Mouse (Mus musculus) lung, embryonic 16.5 days (tissue): ENCODE data around the gene Senp3. TPM values are rescaled to one million over a fixed set of nuclear protein-coding genes. Genes with fewer than 3 reads are reported as not detected.

ENCODE experiments used
- ATAC-seq: fragments of 200-750 bp; cut with Nextera tagmentation; 2 replicates; pipeline ENCODE4 v1.8.0; 2017; ENCODE audit warnings: low read depth, mild to moderate bottlenecking, moderate library complexity
- H3K27ac ChIP-seq: fragments of 300-500 bp; sonication (generic); 2 replicates; pipeline ENCODE4 v1.5.1; 2014; ENCODE audit warnings: mild to moderate bottlenecking, control low read depth, low read length
- H3K27me3 ChIP-seq: fragments of 300-500 bp; sonication (generic); 2 replicates; pipeline ENCODE4 v1.6.1; 2014; ENCODE audit warnings: low read depth, low read length, mixed read lengths; ENCODE audit not compliant: control insufficient read depth, insufficient read depth
- H3K36me3 ChIP-seq: fragments of 300-500 bp; sonication (generic); 2 replicates; pipeline ENCODE4 v1.6.1; 2014; ENCODE audit warnings: low read length; ENCODE audit not compliant: control insufficient read depth, insufficient read depth
- H3K4me1 ChIP-seq: fragments of 300-500 bp; sonication (generic); replicated peaks from 2 replicates; pipeline ENCODE4 v1.6.1; 2014; ENCODE audit warnings: low read length, mixed read lengths; ENCODE audit not compliant: control insufficient read depth, insufficient read depth
- H3K4me2 ChIP-seq: fragments of 300-500 bp; sonication (generic); 2 replicates; pipeline ENCODE4 v1.6.1; 2014; ENCODE audit warnings: low read depth, low read length, control low read depth
- H3K4me3 ChIP-seq: fragments of 300-500 bp; sonication (generic); 2 replicates; pipeline ENCODE4 v1.5.1; 2014; ENCODE audit warnings: mild to moderate bottlenecking, low read length, control low read depth
- H3K9ac ChIP-seq: fragments of 300-500 bp; sonication (generic); 2 replicates; pipeline ENCODE4 v1.6.1; 2014; ENCODE audit warnings: low read length, control low read depth
- H3K9me3 ChIP-seq: fragments of 300-500 bp; sonication (generic); 2 replicates; pipeline ENCODE4 v1.6.1; 2016; ENCODE audit warnings: low read length; ENCODE audit not compliant: control insufficient read depth
- WGBS: fragments of 180-500 bp; shearing (Covaris S2); extraction: QIAGEN DNeasy Blood & Tissue Kit; methylation state at CpG from one replicate; pipeline ENCODE4 v1.1.7; 2014; 5-methylcytosine and 5-hydroxymethylcytosine counted together
- polyA plus RNA-seq: library from polyadenylated mRNA; unstranded; fragments of >200 nt; fragmentation: Nextera tagmentation; extraction: Ambion mirVana; gene quantifications from 2 replicates; pipeline ENCODE4 v1.2.1, GENCODE M21; 2015

Gene Senp3
- polyA plus RNA-seq, 1 experiment from 2014 or later, result 69.3 TPM

GRCm38 (mm10) chr11:69672211-69672706 is 9.6 kb downstream of the Senp3 start, which contains the start of gene Eif4a1:
Gene Eif4a1 (minus strand): TSS chr11:69672423.
- WGBS, result under 1% methylated on average over 36 of the region's 36 CpGs
- ATAC-seq, result peak; percentile 97

GRCm38 (mm10) chr11:69671726-69672124 is 10.2 kb downstream of the Senp3 start:
- peak overlapping the region; percentile 97 for H3K27ac ChIP-seq
- no peaks in the 10 kb centered on the region for H3K27me3 ChIP-seq
- H3K9ac ChIP-seq, result peak overlapping the region; percentile 90
- H3K4me1 ChIP-seq, result peaks cover 21% of the 10 kb centered on the region
- ATAC-seq, result peak; percentile 3; the same call in 1 of the 2 replicates
- H3K9me3 ChIP-seq, result no peaks in the 10 kb centered on the region
- no peak overlapping the region for H3K4me2 ChIP-seq
- peak overlapping the region; percentile 68 for H3K4me3 ChIP-seq
- peaks cover 49% of the 10 kb centered on the region for H3K36me3 ChIP-seq
- WGBS, result under 1% methylated on average over 43 of the region's 43 CpGs

More at GRCm38 (mm10) chr11:69672211-69672706, 9.6 kb downstream of the Senp3 start, which contains the start of gene Eif4a1:
- H3K9ac ChIP-seq, result peak within 1 kb of the TSS; percentile 90
- H3K36me3 ChIP-seq, result peaks cover 51% of the 10 kb centered on the region
- no peaks in the 10 kb centered on the region for H3K9me3 ChIP-seq
- H3K27ac ChIP-seq, result peak within 1 kb of the TSS; percentile 97
- H3K4me2 ChIP-seq, result peak within 1 kb of the TSS; percentile 93
- peaks cover 21% of the 10 kb centered on the region for H3K4me1 ChIP-seq
- peak within 1 kb of the TSS; percentile 68 for H3K4me3 ChIP-seq
- no peaks in the 10 kb centered on the region for H3K27me3 ChIP-seq

- H3K27ac ChIP-seq, result peak overlapping the region; percentile 97
- peaks cover 21% of the 10 kb centered on the region for H3K4me1 ChIP-seq
- H3K27me3 ChIP-seq, result no peaks in the 10 kb centered on the region
- peak; percentile 78 for ATAC-seq
- H3K36me3 ChIP-seq, result peaks cover 53% of the 10 kb centered on the region
- peak overlapping the region; percentile 93 for H3K4me2 ChIP-seq
- WGBS, result under 1% methylated on average over 50 of the region's 61 CpGs
- H3K9ac ChIP-seq, result peak overlapping the region; percentile 90
- no peaks in the 10 kb centered on the region for H3K9me3 ChIP-seq
- peak overlapping the region; percentile 68 for H3K4me3 ChIP-seq
Observed at GRCm38 (mm10) chr11:69670786-69671725, 10.8 kb downstream of the Senp3 start.

GRCm38 (mm10) chr11:69666665-69667005 is 15.2 kb downstream of the Senp3 start:
- no peaks in the 10 kb centered on the region for H3K27me3 ChIP-seq
- H3K27ac ChIP-seq, result no peak overlapping the region
- no peak overlapping the region for H3K4me2 ChIP-seq
- H3K4me3 ChIP-seq, result no peak overlapping the region
- no peak for ATAC-seq
- peaks cover 53% of the 10 kb centered on the region for H3K36me3 ChIP-seq
- 87% methylated on average over 3 of the region's 3 CpGs for WGBS
- peaks cover 23% of the 10 kb centered on the region for H3K4me1 ChIP-seq
- no peaks in the 10 kb centered on the region for H3K9me3 ChIP-seq
- H3K9ac ChIP-seq, result no peak overlapping the region

- WGBS, result 27% methylated on average over 7 of the region's 7 CpGs
- Histone ChIP-seq H3K4me2 (no peak within 1 kb of the TSS), H3K9ac (peak within 1 kb of the TSS; percentile 9; the same call in 1 of the 2 replicates), H3K36me3 (peaks cover 53% of the 10 kb centered on the region), H3K9me3 (no peaks in the 10 kb centered on the region), H3K4me3 (no peak within 1 kb of the TSS), H3K27me3 (no peaks in the 10 kb centered on the region), H3K4me1 (peaks cover 28% of the 10 kb centered on the region), H3K27ac (no peak within 1 kb of the TSS)
- ATAC-seq, result no peak
Observed at GRCm38 (mm10) chr11:69665961-69666664, 15.8 kb downstream of the Senp3 start, which contains the start of gene Cd68. Gene Cd68 (minus strand): TSS chr11:69666153.

DNA sequence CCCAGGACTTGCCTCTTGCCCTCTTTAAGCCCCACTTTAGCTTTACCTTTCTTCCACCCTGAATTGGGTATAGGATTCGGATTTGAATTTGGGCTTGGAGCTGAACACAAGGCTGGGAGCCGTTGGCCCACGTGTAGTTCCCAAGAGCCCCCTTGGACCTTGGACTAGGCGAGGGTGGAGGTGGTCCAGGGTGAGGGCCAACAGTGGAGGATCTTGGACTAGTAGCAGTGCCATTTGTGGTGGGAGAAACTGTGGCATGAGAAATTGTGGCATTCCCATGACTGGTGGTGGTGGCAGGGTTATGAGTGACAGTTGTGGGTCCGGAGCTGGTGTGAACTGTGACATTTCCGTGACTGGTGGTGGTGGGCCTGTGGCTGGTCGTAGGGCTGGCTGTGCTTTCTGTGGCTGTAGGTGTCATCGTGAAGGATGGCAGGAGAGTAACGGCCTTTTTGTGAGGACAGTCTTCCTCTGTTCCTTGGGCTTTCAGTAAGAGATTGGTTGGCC is 16.4 kb downstream of the Senp3 start:
- no peak overlapping the region for H3K9ac ChIP-seq
- H3K4me3 ChIP-seq, result no peak overlapping the region
- no peak for ATAC-seq
- H3K9me3 ChIP-seq, result no peaks in the 10 kb centered on the region
- H3K27ac ChIP-seq, result no peak overlapping the region
- H3K4me1 ChIP-seq, result peaks cover 28% of the 10 kb centered on the region
- H3K4me2 ChIP-seq, result no peak overlapping the region
- WGBS, result 57% methylated on average over 9 of the region's 9 CpGs
- no peaks in the 10 kb centered on the region for H3K27me3 ChIP-seq
- H3K36me3 ChIP-seq, result peaks cover 49% of the 10 kb centered on the region

GRCm38 (mm10) chr11:69664841-69665240 is 17.0 kb downstream of the Senp3 start:
- Histone ChIP-seq H3K27me3 (no peaks in the 10 kb centered on the region), H3K4me2 (no peak overlapping the region), H3K9me3 (no peaks in the 10 kb centered on the region), H3K9ac (peak overlapping the region; percentile 9; the same call in 1 of the 2 replicates), H3K4me3 (no peak overlapping the region), H3K4me1 (peaks cover 22% of the 10 kb centered on the region), H3K27ac (no peak overlapping the region), H3K36me3 (peaks cover 45% of the 10 kb centered on the region)
- WGBS, result 87% methylated on average over 7 of the region's 7 CpGs
- no peak for ATAC-seq

- Histone ChIP-seq H3K27ac (peak overlapping the region; percentile 97; the same call in 1 of the 2 replicates), H3K9me3 (no peaks in the 10 kb centered on the region), H3K4me2 (no peak overlapping the region), H3K27me3 (no peaks in the 10 kb centered on the region), H3K9ac (no peak overlapping the region), H3K36me3 (peaks cover 36% of the 10 kb centered on the region), H3K4me3 (no peak overlapping the region), H3K4me1 (peaks cover 13% of the 10 kb centered on the region)
- no peak for ATAC-seq
- WGBS, result 76% methylated on average over 6 of the region's 6 CpGs
Observed at GRCm38 (mm10) chr11:69663795-69664194, 18.1 kb downstream of the Senp3 start.
